Mouse (Mus musculus): ENCODE data around the gene Lcp1.

The Lcp1 gene

DNA sequence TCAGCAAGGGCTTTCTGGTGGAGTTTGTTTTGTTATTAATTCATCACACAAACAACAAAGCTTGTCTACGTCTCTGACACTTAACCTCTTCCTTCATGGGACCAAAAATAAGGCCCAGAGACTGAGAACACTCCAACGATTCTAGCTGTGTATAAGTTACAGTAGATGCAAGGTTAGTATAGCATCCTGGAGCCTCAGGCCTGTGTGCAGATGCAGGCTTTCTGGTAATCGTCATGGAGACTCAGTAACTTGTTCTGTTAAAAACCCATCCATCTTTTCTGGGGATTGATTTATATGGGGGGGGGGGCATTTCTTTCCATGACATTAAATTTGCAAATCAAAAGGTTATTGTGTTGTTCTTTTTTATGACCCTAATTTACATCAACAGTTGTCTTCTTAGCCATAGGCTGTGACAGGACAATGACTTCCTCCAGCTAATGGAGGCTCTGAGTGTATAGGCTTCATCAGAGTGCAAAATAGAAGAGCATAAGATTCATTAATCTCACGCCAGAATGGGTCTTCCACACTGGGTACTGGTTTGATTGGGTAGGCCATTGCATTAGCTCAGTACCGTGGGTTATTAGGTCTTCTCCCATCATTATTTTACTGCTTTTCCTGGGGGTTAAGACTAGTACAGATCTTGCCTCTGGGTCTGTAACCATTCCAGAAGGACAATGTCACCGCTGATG, 74.6 kb downstream of the Lcp1 start:
- peak; percentile 78 for DNase-seq (ENCODE audit: low read depth, low spot score)

DNA sequence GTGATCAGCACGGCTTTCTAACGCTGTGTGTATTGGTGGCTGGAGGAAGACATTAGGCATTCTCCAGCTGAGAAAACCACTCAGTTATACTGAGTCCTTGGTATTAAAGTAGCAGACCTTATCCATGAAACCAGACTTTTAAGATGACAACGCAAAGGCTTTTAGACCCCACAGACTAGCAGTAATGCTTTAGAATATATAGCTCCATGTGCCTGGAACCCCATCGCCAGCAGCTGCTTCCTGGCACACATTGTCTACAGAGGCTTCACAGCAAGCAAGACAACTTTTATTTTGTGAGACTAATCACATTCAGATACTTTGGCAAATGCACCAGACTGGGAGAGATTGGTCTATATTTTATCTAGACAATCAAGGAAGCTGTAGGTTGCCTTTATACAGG, 75.4 kb downstream of the Lcp1 start:
- peak; percentile 16 for DNase-seq (ENCODE audit: low read depth, low spot score)

DNA sequence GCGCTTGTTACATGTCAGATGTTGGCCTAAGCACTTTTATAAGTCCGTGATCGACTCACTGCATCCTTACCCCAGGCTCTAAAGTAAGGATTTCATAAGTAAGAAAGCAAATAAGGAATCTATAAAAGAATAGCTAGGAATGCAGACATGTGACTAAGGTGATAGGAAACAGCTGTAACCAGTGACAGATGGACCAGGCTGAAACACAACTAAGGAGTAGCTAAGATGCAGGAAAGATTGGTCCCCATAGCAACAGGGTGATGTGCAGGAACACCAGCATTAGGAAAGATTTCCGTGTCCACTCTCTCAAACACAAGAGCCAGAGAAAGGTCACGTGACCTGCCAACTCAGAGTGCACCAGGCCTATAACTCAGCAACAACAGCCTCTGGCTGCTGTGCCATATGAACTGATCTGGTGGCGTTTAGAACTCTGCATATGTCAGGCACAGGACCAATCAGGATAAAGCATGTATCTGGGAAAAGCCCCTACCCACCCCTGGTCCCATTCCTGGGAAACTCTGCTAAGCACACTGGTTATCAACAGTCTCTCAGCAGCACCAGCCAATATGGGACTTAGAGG, 77.8 kb downstream of the Lcp1 start:
- DNase-seq (ENCODE audit: low read depth, low spot score): peak; percentile 41

DNA sequence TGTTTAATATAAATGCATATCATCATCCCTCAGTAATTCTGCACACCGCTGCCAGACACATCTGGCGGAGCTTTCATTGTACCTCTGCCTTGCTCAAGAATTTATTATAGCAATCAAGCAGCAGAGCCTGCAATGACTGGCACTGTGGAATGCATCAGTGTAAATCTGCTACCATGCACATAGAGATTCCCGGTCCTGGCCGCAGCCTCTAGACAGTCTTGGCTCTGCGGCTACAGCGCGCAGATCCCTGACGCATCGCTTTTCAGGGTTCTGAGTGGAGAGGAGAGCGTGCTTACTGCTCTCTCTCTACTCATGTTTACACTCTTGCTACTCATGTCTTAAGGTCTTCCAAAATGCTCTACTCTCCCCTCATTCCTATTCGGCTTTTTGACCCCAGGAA, 82.9 kb downstream of the Lcp1 start:
- peak; percentile 39 for DNase-seq (ENCODE audit: low read depth, low spot score)

DNA sequence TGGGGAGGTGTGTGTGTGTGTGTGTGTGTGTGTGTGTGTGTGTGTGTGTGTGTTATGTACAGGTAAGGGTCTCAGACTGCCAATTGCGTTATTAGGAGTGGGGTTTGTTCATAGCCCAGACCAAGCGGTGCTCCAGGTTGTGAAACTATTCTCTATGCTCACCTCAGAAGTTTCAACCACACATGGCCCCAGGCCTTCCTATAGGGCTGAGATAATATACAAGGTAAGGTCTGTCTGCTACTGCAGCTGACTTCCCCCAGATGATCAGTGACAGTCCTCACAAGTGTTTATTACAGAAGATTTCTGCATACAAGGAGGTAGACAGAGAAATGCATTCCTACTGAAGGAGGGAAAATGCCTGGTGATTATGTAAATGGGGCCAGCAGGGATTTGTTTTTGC, 87.9 kb downstream of the Lcp1 start:
- peak; percentile 7 for DNase-seq (ENCODE audit: low read depth, low spot score)

DNA sequence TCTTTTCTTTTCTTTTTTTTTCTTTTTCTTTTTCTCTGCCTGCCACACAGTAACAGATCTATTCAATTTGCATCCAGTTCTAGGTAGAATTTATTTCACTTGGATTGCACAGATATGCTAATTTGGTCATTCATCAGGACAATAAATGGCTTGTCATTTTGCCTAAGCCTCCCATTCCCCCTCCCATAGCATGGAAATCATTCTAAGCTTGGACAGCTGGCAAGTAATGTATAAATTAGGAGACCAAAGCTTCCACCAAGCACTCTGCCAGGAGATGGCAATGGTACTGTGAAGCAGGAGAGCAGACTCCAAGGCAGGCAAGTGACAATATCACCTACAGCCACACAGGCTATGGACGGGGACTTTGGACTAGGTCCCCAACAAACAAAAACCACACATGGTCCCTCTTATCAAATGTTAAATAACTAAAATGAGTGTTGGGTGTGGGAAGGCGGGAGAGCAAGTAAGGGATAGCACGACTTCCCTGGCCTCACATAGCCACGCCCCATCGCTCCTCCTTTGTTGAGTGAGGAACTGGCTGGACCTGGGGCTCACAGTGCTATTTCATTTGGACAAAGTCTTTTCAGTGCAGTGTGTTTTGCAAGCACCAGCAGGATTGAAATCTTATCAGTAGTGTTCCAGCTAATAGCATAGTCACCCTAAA, 88.5 kb downstream of the Lcp1 start:
- peak; percentile 48 for DNase-seq (ENCODE audit: low read depth, low spot score)

DNA sequence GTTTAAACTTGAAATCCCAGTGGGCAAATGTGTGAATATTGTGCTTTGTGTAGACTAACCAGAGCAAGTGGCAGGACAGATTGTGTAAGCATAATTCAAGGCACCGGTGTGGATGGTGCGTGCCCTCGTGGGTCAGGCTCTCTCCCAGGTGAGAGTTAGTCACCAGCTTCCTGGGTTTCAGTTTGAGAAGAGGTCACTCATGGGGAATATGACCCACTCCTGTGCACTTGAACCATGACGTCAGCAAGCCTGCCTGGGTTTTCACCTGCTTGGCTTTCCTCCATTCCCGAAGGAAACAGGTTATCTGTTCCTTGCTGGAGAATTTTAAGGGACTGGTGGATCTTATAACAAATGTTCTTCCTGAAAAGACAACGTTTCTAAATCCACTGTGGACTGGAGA, 91.5 kb downstream of the Lcp1 start:
- DNase-seq (ENCODE audit: low read depth, low spot score): no peak

DNA sequence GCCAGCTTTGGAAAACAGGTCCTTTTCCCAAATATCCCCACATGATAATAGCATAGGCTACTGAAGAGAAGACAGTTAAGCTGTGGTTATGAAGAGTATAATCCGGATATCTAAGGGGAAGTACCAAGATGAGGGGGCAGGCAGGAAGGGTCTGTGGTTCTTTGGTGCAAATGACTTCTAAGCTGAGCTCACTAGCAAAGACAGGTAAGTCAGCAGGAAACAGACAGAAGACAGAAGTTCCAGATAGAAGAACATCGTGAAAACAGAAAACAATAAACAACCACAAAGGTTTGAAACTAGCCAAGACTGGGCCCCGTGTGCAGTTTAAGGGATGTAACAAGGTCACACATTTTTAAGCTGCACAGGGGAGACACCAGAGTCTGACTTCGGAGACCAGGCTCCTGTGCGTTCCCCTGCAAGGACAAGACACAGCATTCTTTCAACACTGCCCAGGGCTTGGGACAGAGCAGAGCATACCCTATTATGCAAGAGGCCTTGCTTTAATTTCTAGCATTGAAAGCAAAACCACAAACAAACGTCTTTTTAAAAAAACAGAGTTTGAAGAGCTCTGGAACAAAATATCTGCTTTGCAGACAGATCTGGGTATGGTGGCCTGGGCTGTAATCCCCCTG, 96.7 kb downstream of the Lcp1 start:
- no peak for DNase-seq (ENCODE audit: low read depth, low spot score)

DNA sequence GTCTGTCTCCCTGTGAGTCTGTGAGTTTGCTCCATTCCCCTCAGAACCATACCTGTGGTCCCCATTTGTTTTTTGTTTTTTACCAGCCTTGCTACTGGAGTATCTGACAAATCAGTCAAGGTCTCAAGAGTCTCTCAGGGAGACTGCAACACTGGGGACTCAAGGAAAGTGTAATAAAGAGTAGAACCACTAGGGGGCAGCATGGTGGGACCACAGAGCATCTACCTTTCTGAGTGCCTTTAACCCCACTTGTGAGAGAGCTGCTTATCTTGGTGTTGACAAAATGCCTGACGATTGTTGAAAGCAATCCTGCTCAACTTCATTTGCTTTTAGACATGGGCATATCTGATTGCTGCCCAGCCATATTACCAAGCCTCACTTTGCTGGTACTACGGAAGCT, 98.9 kb downstream of the Lcp1 start:
- DNase-seq (ENCODE audit: low read depth, low spot score): peak; percentile 52

DNA sequence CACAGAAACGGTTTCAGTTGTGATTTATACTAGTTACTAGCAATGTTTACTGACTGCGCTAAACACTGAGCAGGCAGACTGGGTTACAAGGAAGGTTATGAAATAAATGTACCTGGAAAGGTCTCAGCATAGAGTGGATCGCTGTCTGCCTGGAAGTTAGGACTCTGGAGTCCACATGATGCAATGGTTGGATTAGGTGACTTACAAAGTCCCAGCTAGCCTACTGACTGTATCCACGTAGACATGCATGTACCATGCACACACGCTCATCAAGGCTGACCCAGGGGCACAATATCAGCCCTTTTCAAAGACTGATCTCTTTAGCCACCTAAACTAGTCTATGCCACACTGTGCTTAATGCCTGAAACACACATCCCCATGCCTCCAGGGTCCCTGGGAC, 102.2 kb downstream of the Lcp1 start:
- DNase-seq (ENCODE audit: low read depth, low spot score): no peak

DNA sequence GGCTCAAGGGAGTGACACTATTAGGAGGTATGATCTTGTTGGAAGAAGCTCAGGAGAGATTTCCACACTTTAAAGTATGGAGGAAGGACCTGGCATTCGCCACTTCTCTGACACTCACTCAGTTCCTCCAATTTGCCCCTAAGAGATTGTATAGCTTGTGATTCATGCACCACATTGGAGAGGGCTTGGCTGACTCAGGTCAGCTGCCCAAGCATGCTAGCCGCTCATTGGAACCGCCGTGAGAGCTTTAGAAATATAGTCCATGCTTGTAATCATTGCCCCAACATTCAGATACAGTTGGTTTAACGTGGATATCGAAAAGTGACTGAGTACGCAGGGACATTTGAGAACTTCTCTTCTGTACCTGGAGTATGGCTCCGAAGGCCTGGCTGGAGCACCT, 104.7 kb downstream of the Lcp1 start:
- no peak for DNase-seq (ENCODE audit: low read depth, low spot score)

DNA sequence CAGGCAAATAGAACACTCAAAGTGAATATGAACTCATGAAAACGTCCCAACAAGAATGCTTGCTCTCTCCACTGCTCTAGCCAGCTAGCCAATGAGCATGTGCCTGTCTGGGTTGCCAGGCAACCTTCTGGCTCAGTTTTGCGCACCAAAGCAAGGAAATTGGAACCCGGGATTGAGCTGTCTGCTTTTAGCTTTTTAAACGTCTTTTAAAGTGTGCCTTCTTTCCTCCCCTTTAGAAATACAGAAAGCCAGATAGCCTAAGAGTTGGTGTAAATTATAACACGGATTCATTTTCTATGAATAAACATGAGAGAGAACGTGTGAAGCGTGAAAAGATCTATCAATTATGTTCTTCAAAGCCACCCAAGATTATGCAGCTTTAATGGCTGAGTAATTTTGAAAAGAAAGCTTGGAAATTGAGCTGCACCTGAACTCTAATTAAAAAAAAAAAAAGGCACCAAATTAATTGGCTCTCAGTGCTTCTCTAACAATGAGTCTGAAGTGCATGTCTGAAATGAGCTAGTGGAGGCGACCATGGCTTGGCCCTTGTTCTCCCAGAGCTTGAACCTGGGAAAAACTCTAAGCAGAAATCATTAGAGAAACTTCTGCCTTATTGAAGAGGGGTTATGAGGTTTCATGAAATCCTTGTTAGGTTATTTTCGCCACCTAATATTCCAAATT, 105.2 kb downstream of the Lcp1 start:
- DNase-seq (ENCODE audit: low read depth, low spot score): peak; percentile 64

DNA sequence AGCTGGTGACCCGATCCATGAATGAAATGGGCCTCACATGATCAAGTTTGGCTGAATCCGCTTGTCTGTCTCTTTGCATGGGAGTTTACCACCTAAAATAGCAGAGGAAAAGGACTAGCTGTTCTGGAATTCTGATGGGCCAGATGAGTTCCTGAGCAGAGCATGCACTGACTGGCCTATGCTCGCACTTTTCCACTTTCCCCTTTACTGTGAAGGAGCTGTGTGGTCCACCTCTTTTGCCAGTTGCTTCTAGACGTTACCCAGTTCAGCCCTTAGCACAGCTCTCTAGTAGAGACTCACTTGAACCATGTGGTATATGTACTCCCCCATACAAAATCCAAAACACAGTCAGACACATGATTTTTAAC, 105.7 kb downstream of the Lcp1 start:
- no peak for DNase-seq (ENCODE audit: low read depth, low spot score)

DNA sequence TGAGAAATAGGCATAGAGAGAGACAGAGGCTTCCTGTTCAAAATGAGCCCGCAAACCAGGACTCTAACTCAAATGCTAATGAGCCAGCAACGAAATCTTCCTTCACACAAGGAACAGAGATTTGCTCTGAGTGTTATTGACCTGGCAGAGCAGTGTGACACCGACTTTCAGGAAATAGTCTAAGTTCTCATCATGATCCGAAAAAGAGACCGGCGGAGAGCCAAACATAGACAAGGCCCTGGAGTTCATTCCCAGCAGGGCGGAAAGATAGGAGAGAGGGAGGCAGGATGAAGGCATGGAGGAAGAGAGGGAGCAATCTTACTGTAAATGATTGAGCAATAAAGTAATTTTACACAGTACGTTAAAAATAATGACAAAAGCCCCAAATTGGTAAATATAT, 106.2 kb downstream of the Lcp1 start:
- DNase-seq (ENCODE audit: low read depth, low spot score): no peak

DNA sequence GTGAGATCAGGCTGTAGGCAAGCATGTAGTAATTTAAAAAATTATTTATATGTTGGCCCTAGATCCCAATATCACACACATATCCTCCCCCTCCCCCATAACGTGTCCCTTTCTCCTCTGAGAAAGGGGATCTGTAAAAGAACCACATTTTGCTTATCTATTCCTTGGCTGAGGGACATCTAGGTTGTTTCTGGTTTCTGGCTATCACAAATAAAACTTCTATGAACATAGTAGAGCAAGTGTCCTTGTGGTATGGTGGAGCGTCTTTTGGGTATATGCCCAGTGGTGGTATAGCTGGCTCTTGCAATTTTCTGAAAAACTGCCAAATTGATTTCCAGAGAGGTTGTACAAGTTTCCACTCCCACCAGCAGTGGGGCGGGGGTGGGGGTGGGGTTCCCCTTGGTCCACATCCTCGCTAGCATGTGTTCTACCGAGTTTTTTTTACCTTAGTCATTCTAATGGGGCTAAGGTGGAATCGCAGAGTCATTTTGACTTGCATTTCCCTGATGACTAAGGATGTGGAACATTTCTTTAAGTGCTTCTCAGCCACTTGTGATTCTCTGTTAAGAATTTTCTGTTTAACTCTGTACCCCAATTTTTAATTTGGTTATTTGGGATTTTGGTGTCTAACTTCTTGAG, 107.3 kb downstream of the Lcp1 start:
- no peak for DNase-seq (ENCODE audit: low read depth, low spot score)

DNA sequence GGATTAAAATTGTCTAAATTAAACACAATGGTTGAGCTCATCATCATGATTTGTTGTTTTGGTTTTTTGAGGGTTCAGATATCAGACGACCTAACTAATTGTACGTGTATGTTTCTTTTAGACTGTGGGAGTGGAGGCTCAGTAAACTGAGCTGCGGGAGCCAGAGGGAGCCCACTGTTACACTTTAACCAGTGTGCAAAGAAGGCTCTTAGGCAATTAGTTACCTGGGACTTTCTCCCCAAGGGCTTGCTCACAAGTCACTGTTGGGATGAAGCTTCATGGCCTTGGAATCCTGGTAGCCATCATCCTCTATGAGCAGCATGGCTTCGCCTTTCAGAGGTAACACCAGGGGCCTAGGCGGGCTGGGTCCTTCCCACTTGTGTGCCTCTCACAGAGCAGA, 111.2 kb downstream of the Lcp1 start, which contains the start of gene Cpb2:
Gene Cpb2 (plus strand): TSS at position 201 of the 400 bp plus-strand sequence.
- no peak for DNase-seq (ENCODE audit: low read depth, low spot score)

DNA sequence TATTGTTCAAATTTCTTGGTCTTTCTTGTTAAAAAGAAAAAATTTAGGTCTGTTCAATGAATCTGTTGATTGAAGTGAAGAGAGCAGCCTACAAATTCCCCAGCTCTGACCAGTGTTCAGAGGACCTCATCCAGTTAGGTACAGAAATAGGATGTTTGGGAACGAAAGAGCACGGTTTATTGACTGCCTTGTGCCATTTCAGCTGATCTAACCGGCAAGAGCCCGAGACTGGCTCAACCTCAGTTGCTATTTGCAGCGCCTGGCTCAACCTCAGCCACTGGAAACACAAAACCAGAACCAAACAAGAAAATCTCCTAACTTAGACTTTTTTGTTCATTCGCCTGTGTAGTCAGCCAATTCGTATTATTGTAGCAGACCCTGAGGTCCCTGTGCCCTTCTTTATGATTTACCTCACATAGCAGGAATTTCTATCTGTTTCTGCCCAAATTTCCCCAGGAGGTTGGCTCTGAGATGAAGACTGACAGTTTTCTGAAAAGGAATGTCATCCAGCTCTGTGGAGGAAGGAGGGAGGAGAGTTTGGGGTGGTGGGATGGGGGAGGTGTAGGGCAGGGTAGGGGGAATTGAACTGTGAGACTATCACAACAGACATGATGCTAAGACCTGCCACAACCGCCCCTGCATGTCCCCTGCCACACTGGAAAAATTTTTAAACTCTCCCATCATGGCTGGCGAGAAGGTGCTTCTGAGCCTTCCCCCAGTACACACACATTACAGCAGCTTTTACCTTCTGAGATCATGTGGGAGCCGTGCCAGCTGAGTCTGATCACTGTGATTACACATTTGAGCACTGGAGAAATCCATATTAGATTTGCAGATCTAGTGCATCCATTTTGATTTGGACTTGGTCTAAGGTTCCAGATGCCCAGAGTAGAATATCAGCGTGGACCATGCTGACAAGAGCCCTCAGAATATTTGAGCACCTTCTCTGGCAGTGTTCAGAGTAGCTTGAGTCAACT, 115.4 kb downstream of the Lcp1 start:
- no peak for DNase-seq (ENCODE audit: low read depth, low spot score)

DNA sequence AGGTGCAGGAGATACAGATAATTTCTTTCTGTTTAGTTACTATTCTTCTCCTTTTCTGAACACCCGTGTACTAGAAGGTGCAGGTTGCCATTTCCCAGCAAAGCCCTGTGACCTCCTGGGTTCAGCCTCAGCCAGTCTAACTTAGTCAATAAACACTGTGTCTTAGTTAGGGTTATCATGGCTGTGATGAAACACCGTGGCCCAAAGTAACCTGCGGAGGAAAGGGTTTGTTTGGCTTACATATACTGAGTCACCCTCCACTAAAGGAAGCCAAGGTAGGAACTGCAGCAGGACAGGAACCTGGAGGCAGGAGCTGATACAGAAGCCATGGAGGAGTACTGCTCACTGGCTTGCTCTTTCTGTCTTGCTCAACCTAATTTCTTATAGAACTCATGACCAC, 119.5 kb downstream of the Lcp1 start:
- DNase-seq (ENCODE audit: low read depth, low spot score): no peak

DNA sequence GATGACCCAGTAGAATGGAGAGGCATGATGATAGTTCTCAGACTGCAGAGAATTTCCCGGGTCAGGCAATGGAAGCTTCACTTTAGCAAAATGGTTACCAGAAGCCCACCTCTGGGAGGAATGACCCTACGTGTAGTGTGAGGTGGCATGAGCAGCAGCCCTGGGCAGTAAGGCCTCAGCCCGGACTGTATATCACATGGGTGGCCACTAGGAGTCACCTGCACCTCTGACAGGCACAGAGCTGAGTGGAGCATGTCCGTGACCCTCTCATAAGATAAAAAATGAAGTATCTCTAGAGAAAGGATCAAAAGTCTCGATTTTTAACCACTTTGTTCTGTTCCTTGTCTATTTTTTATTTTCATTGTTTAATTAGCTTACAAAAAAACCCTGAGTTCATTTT, 125.6 kb downstream of the Lcp1 start:
- DNase-seq (ENCODE audit: low read depth, low spot score): no peak

DNA sequence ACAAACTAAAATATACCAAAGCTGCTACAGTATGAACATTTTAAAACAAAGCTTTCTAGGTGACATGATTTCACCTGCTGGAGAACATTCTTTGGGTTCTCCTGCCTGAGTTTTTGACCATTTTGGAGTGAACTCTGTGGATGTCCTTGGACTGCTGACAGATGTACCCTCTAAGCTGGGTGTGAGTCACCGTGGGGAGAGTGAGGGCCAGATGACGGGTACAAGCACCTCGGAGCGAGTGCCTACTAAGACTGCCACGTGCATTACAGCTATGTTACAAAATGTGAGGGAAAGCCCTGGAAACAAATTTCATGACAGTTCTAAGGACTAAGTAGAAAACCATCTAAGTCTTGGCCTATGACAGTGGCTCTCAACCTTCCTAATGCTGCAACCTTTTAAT, 138.6 kb downstream of the Lcp1 start:
- DNase-seq (ENCODE audit: low read depth, low spot score): no peak

DNA sequence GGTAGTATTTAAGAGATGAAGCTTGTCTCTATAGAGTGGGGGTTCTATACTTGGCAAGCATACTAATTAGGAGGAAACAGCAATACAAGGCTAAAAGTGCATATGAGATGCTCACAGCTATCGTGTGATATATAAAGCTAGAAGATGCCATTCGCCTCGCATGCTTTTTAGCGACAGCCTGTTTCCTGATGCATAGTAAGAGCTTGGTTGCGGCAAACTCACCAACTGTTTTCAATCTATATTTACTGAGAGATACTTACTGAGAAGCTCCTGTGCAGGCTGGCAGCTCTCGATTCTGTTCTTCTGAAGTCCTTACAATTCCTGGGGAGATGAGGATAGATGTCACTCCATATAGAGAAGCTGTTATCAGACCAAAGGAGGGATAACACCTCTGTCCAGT, 148.8 kb downstream of the Lcp1 start:
- DNase-seq (ENCODE audit: low read depth, low spot score): no peak

Measured in mesoderm, embryonic 11.5 days (tissue).